Mouse (Mus musculus) E14TG2a.4 (cell line): ENCODE results near the gene Antxr1.

Source experiments
- CTCF ChIP-seq: conservative IDR thresholded peaks from 2 replicates; pipeline ENCODE4 v1.5.1; 2014; ENCODE audit warnings: low read length
- NANOG ChIP-seq: IDR thresholded peaks from 2 replicates; pipeline ENCODE4 v1.6.1; 2014; ENCODE audit warnings: borderline replicate concordance, low read length, mixed read lengths
- POU5F1 ChIP-seq: IDR thresholded peaks from 2 replicates; pipeline ENCODE4 v1.6.1; 2014; ENCODE audit warnings: low read length, borderline replicate concordance

- no peak for TF ChIP-seq CTCF
- TF ChIP-seq POU5F1, result no peak
- TF ChIP-seq NANOG, result no peak
Measured at GRCm38 (mm10) chr6:87236061-87236460, 99.6 kb downstream of the Antxr1 start.
